Mouse (Mus musculus) kidney, embryonic 14.5 days (tissue): ENCODE results near the gene Col9a1. TPM values are rescaled to one million over a fixed set of nuclear protein-coding genes. Genes with fewer than 3 reads are reported as not detected.
A peak's percentile ranks its signal among the peaks of the same experiment; 100 is the strongest.

Experiments used
- ATAC-seq: fragments of 200-750 bp; cut with Nextera tagmentation; 2 replicates; pipeline ENCODE4 v1.8.0; 2017; ENCODE audit warnings: moderate number of reproducible peaks, mild to moderate bottlenecking, moderate TSS enrichment, moderate library complexity; ENCODE audit not compliant: low FRiP score, low TSS enrichment
- H3K27ac ChIP-seq: fragments of 300-500 bp; sonication (generic); 2 replicates; pipeline ENCODE4 v1.5.1; 2014; ENCODE audit warnings: low read depth, mild to moderate bottlenecking, low read length, moderate library complexity, mixed read lengths
- H3K27me3 ChIP-seq: fragments of 300-500 bp; sonication (generic); 2 replicates; pipeline ENCODE4 v1.6.1; 2014; ENCODE audit warnings: mild to moderate bottlenecking, low read length; ENCODE audit not compliant: control insufficient read depth, insufficient read depth
- H3K36me3 ChIP-seq: fragments of 300-500 bp; sonication (generic); 2 replicates; pipeline ENCODE4 v1.6.1; 2014; ENCODE audit warnings: low read length, mixed read lengths; ENCODE audit not compliant: control insufficient read depth, insufficient read depth
- H3K4me1 ChIP-seq: fragments of 300-500 bp; sonication (generic); 2 replicates; pipeline ENCODE4 v1.6.1; 2014; ENCODE audit warnings: low read length, mixed read lengths; ENCODE audit not compliant: control insufficient read depth, insufficient read depth
- H3K4me2 ChIP-seq: fragments of 300-500 bp; sonication (generic); replicated peaks from 2 replicates; pipeline ENCODE4 v1.6.1; 2014; ENCODE audit warnings: low read depth, mild to moderate bottlenecking, low read length
- H3K4me3 ChIP-seq: fragments of 300-500 bp; sonication (generic); 2 replicates; pipeline ENCODE4 v1.5.1; 2014; ENCODE audit warnings: mild to moderate bottlenecking, low read length
- H3K9ac ChIP-seq: fragments of 300-500 bp; sonication (generic); 2 replicates; pipeline ENCODE4 v1.6.1; 2014; ENCODE audit warnings: low read depth, mild to moderate bottlenecking, low read length, moderate library complexity
- H3K9me3 ChIP-seq: fragments of 300-500 bp; sonication (generic); 2 replicates; pipeline ENCODE4 v1.6.1; 2016; ENCODE audit warnings: low read length; ENCODE audit not compliant: control insufficient read depth
- WGBS: fragments of 180-500 bp; shearing (Covaris S2); extraction: QIAGEN DNeasy Blood & Tissue Kit; methylation state at CpG from one replicate; pipeline ENCODE4 v1.1.7; 2014; 5-methylcytosine and 5-hydroxymethylcytosine counted together
- polyA plus RNA-seq: library from polyadenylated mRNA; unstranded; fragments of >200 nt; fragmentation: Nextera tagmentation; extraction: Ambion mirVana; gene quantifications from 2 replicates; pipeline ENCODE4 v1.2.1, GENCODE M21; 2014

Col9a1 gene
- polyA plus RNA-seq, 1 experiment from 2014 or later = 6.4 TPM

- Histone ChIP-seq H3K4me1 (no peaks in the 10 kb centered on the region), H3K36me3 (no peaks in the 10 kb centered on the region), H3K27me3 (no peaks in the 10 kb centered on the region), H3K4me2 (no peak overlapping the region), H3K4me3 (no peak overlapping the region), H3K9ac (no peak overlapping the region), H3K9me3 (no peaks in the 10 kb centered on the region), H3K27ac (no peak overlapping the region)
- 63% methylated on average over 3 of the region's 3 CpGs for WGBS
- peak; percentile 68; the same call in 1 of the 2 replicates for ATAC-seq
Measured at GRCm38 (mm10) chr1:24249105-24249664, 71.8 kb downstream of the Col9a1 start.

- no peaks in the 10 kb centered on the region for H3K9me3 ChIP-seq
- H3K27me3 ChIP-seq = no peaks in the 10 kb centered on the region
- no peak for ATAC-seq
- H3K4me3 ChIP-seq = no peak overlapping the region
- no peak overlapping the region for H3K9ac ChIP-seq
- H3K4me1 ChIP-seq = no peaks in the 10 kb centered on the region
- WGBS = 83% methylated on average over 5 of the region's 5 CpGs
- H3K27ac ChIP-seq = no peak overlapping the region
- no peaks in the 10 kb centered on the region for H3K36me3 ChIP-seq
- H3K4me2 ChIP-seq = no peak overlapping the region
Measured at GRCm38 (mm10) chr1:24257961-24258360, 80.6 kb downstream of the Col9a1 start.

GRCm38 (mm10) chr1:24259419-24259818 is 82.0 kb downstream of the Col9a1 start:
- H3K9ac ChIP-seq = no peak overlapping the region
- H3K4me3 ChIP-seq = no peak overlapping the region
- H3K36me3 ChIP-seq = no peaks in the 10 kb centered on the region
- no peak for ATAC-seq
- no peaks in the 10 kb centered on the region for H3K4me1 ChIP-seq
- no peaks in the 10 kb centered on the region for H3K27me3 ChIP-seq
- H3K9me3 ChIP-seq = no peaks in the 10 kb centered on the region
- H3K27ac ChIP-seq = no peak overlapping the region
- no peak overlapping the region for H3K4me2 ChIP-seq
- WGBS = 27% methylated on average over 6 of the region's 6 CpGs

- H3K4me2 ChIP-seq = no peak overlapping the region
- H3K4me1 ChIP-seq = no peaks in the 10 kb centered on the region
- H3K27ac ChIP-seq = no peak overlapping the region
- no peaks in the 10 kb centered on the region for H3K27me3 ChIP-seq
- ATAC-seq = no peak
- H3K4me3 ChIP-seq = no peak overlapping the region
- no peaks in the 10 kb centered on the region for H3K9me3 ChIP-seq
- no peak overlapping the region for H3K9ac ChIP-seq
- no peaks in the 10 kb centered on the region for H3K36me3 ChIP-seq
Measured at GRCm38 (mm10) chr1:24261181-24261580, 83.8 kb downstream of the Col9a1 start.

GRCm38 (mm10) chr1:24267022-24267421 is 89.6 kb downstream of the Col9a1 start:
- ATAC-seq = no peak
- WGBS = 68% methylated on average over 3 of the region's 3 CpGs
- H3K9me3 ChIP-seq = no peaks in the 10 kb centered on the region
- no peaks in the 10 kb centered on the region for H3K4me1 ChIP-seq
- H3K4me3 ChIP-seq = no peak overlapping the region
- H3K4me2 ChIP-seq = no peak overlapping the region
- no peak overlapping the region for H3K27ac ChIP-seq
- no peaks in the 10 kb centered on the region for H3K36me3 ChIP-seq
- no peak overlapping the region for H3K9ac ChIP-seq
- no peaks in the 10 kb centered on the region for H3K27me3 ChIP-seq

- WGBS = 10% methylated on average over 6 of the region's 6 CpGs
- H3K4me2 ChIP-seq = no peak overlapping the region
- H3K9ac ChIP-seq = no peak overlapping the region
- H3K27me3 ChIP-seq = no peaks in the 10 kb centered on the region
- no peaks in the 10 kb centered on the region for H3K36me3 ChIP-seq
- no peaks in the 10 kb centered on the region for H3K9me3 ChIP-seq
- ATAC-seq = peak; percentile 82
- H3K27ac ChIP-seq = no peak overlapping the region
- H3K4me3 ChIP-seq = no peak overlapping the region
- 0 out of 2 replicates have a peak, but pooled peaks cover 3% of the 10 kb centered on the region for H3K4me1 ChIP-seq
Measured at GRCm38 (mm10) chr1:24286360-24286759, 109.0 kb downstream of the Col9a1 start.

GRCm38 (mm10) chr1:24292515-24292914 is 115.1 kb downstream of the Col9a1 start:
- no peak for ATAC-seq
- Histone ChIP-seq H3K4me1 (no peaks in the 10 kb centered on the region), H3K27me3 (no peaks in the 10 kb centered on the region), H3K4me2 (no peak overlapping the region), H3K9me3 (no peaks in the 10 kb centered on the region), H3K4me3 (no peak overlapping the region), H3K27ac (no peak overlapping the region), H3K36me3 (no peaks in the 10 kb centered on the region), H3K9ac (no peak overlapping the region)
- WGBS = 7% methylated on average over 2 of the region's 2 CpGs

GRCm38 (mm10) chr1:24294979-24295942 is 117.9 kb downstream of the Col9a1 start:
- Histone ChIP-seq H3K36me3 (no peaks in the 10 kb centered on the region), H3K27ac (no peak overlapping the region), H3K4me1 (no peaks in the 10 kb centered on the region), H3K9me3 (no peaks in the 10 kb centered on the region), H3K9ac (no peak overlapping the region), H3K4me3 (no peak overlapping the region), H3K4me2 (no peak overlapping the region), H3K27me3 (no peaks in the 10 kb centered on the region)
- ATAC-seq = no peak
- WGBS = 72% methylated on average over 7 of the region's 7 CpGs

GRCm38 (mm10) chr1:24300700-24301099 is 123.3 kb downstream of the Col9a1 start:
- Histone ChIP-seq H3K27me3 (no peaks in the 10 kb centered on the region), H3K4me3 (no peak overlapping the region), H3K27ac (no peak overlapping the region), H3K4me1 (no peaks in the 10 kb centered on the region), H3K4me2 (no peak overlapping the region), H3K9ac (no peak overlapping the region), H3K9me3 (no peaks in the 10 kb centered on the region; the same call in 1 of the 2 replicates), H3K36me3 (no peaks in the 10 kb centered on the region)
- 90% methylated on average over 3 of the region's 3 CpGs for WGBS
- no peak for ATAC-seq
